Mouse (Mus musculus) stomach, postnatal 0 days (tissue): ENCODE data around the gene Ctnnd2. TPM values are rescaled to one million over a fixed set of nuclear protein-coding genes. Genes with fewer than 3 reads are reported as not detected.

Experiments
- ATAC-seq: fragments of 200-750 bp; cut with Nextera tagmentation; 2 replicates; pipeline ENCODE4 v1.8.0; 2017; ENCODE audit not compliant: low FRiP score, low TSS enrichment
- DNase-seq: peaks from one replicate; pipeline ENCODE4 v3.0.0-alpha.2; 2016; ENCODE audit warnings: low spot score
- H3K27ac ChIP-seq: fragments of 300-500 bp; sonication (generic); replicated peaks from 2 replicates; pipeline ENCODE4 v1.5.1; 2014; ENCODE audit warnings: mild to moderate bottlenecking, control low read depth
- H3K27me3 ChIP-seq: fragments of 300-500 bp; sonication (generic); 2 replicates; pipeline ENCODE4 v1.6.1; 2014; ENCODE audit warnings: low read length; ENCODE audit not compliant: control insufficient read depth, insufficient read depth
- H3K36me3 ChIP-seq: fragments of 300-500 bp; sonication (generic); 2 replicates; pipeline ENCODE4 v1.6.1; 2014; ENCODE audit warnings: low read length, mixed read lengths; ENCODE audit not compliant: control insufficient read depth, insufficient read depth
- H3K4me1 ChIP-seq: fragments of 300-500 bp; sonication (generic); replicated peaks from 2 replicates; pipeline ENCODE4 v1.6.1; 2014; ENCODE audit warnings: antibody characterized with exemption; ENCODE audit not compliant: control insufficient read depth, insufficient read depth
- H3K4me2 ChIP-seq: fragments of 300-500 bp; sonication (generic); replicated peaks from 2 replicates; pipeline ENCODE4 v1.6.1; 2014; ENCODE audit warnings: low read depth, mild to moderate bottlenecking, control low read depth, moderate library complexity
- H3K4me3 ChIP-seq: fragments of 300-500 bp; sonication (generic); 2 replicates; pipeline ENCODE4 v1.5.1; 2014; ENCODE audit warnings: low read depth, low read length, control low read depth
- H3K9ac ChIP-seq: fragments of 300-500 bp; sonication (generic); 2 replicates; pipeline ENCODE4 v1.6.1; 2014; ENCODE audit warnings: mild to moderate bottlenecking, low read length, control low read depth, mixed read lengths
- H3K9me3 ChIP-seq: fragments of 300-500 bp; sonication (generic); 2 replicates; pipeline ENCODE4 v1.6.1; 2016; ENCODE audit warnings: low read length; ENCODE audit not compliant: control insufficient read depth
- CTCF ChIP-seq: IDR thresholded peaks from 2 replicates; pipeline ENCODE4 v1.5.1; 2016; ENCODE audit warnings: antibody characterized with exemption, low read depth, mild to moderate bottlenecking, moderate library complexity
- EP300 ChIP-seq: optimal IDR thresholded peaks from 2 replicates; pipeline ENCODE3; 2016; ENCODE audit warnings: antibody characterized with exemption
- WGBS: fragments of 180-500 bp; shearing (Covaris S2); extraction: QIAGEN DNeasy Blood & Tissue Kit; methylation state at CpG from one replicate; pipeline ENCODE4 v1.1.7; 2014; 5-methylcytosine and 5-hydroxymethylcytosine counted together
- polyA plus RNA-seq: library from polyadenylated mRNA; unstranded; fragments of >200 nt; fragmentation: Nextera tagmentation; extraction: Ambion mirVana; gene quantifications from 2 replicates; pipeline ENCODE4 v1.2.1, GENCODE M21; 2015

Gene Ctnnd2
- polyA plus RNA-seq, 1 experiment from 2014 or later = 0.53 TPM

DNA sequence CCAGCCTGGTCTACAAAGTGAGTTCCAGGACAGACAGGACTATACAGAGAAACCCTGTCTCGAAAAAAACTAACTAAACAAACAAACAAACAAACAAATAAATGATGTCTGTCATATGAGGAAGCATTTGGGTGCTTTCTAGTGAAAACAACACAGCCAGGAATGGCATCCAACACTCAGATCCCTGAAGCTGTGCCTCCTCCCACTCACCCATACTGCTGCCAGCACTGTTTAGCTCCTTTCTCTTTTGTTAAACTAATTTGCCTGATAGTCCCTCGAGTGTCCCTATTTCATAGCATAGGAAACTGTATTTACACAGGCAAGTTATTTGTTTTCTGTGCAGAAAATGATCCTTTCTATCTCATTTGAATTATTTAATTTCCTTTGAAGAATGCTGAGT lies 546.8 kb downstream of the Ctnnd2 start:
- Histone ChIP-seq H3K9me3 (no peaks in the 10 kb centered on the region), H3K9ac (no peak overlapping the region), H3K4me1 (no peaks in the 10 kb centered on the region), H3K4me3 (no peak overlapping the region), H3K27ac (no peak overlapping the region), H3K4me2 (no peak overlapping the region), H3K36me3 (no peaks in the 10 kb centered on the region), H3K27me3 (no peaks in the 10 kb centered on the region)
- TF ChIP-seq CTCF (no peak), EP300 (no peak)
- DNase-seq (no peak), ATAC-seq (no peak)
- 66% methylated on average over 2 of the region's 2 CpGs for WGBS

DNA sequence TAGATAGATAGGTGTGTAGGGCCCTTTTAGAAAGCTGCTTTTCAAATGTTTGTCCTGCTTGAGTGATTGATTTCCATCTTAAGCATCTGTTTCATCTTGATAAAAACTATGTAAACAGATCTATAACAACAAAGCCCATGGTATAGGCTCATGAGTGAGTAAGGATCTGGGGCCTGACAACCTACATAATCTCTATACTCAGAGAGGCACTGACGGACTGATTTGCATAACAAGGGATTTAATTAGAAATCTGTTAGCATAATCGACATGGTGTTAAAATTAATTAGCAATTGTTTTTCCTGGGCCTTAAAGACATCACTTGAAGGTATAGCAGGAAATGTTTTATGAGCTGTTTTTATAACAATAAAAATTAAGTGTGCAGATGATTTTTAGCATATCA lies 548.7 kb downstream of the Ctnnd2 start:
- no peak overlapping the region for H3K4me2 ChIP-seq
- H3K4me1 ChIP-seq = no peaks in the 10 kb centered on the region
- 68% methylated on average over 2 of the region's 2 CpGs for WGBS
- H3K4me3 ChIP-seq = no peak overlapping the region
- H3K9ac ChIP-seq = no peak overlapping the region
- DNase-seq = no peak
- no peaks in the 10 kb centered on the region for H3K27me3 ChIP-seq
- H3K27ac ChIP-seq = no peak overlapping the region
- H3K36me3 ChIP-seq = no peaks in the 10 kb centered on the region
- H3K9me3 ChIP-seq = no peaks in the 10 kb centered on the region
- TF ChIP-seq CTCF (no peak), EP300 (no peak)
- no peak for ATAC-seq

DNA sequence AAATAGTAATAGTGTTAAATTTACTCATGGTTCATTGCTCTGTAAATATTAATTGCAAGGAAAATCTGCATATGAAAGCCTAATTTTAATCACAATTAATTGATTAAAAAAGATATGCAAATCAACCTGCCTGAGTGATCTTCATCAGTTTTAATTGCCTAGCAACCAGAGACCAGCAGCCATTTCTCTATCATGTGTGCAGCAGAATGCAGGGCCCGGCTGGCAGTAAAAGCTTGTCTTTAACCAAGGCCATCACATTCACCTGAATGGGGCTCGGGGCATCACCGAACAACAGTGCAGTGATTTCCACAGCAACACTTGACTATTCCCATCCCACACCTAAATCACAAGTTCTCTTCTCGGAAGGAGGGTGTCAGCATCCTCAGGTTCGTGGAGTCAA lies 553.7 kb downstream of the Ctnnd2 start:
- H3K4me1 ChIP-seq = no peaks in the 10 kb centered on the region
- DNase-seq (no peak), ATAC-seq (no peak)
- 91% methylated on average over 5 of the region's 5 CpGs for WGBS
- no peaks in the 10 kb centered on the region for H3K36me3 ChIP-seq
- no peaks in the 10 kb centered on the region for H3K27me3 ChIP-seq
- H3K27ac ChIP-seq = no peak overlapping the region
- H3K4me3 ChIP-seq = no peak overlapping the region
- H3K9me3 ChIP-seq = no peaks in the 10 kb centered on the region
- no peak overlapping the region for H3K9ac ChIP-seq
- TF ChIP-seq EP300 = no peak
- no peak for TF ChIP-seq CTCF
- H3K4me2 ChIP-seq = no peak overlapping the region

DNA sequence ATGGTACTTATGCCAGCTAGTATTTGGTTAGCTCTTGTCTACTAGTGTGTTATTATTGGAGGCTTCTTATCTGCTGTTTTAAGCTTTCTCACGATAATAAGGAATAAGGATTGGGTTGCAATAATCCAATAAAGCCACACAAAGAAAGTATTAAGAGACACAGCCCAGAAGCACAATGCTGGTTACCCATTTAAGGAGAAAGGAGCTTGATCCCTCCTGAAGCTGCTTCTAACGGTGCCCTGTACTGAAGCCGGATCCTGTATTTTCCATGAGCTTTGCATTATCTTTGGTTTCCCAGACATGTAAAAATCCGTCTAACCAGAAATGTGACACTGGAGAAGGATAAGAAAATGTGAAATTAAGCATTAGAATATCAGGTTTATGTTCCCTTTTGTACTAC lies 565.8 kb downstream of the Ctnnd2 start:
- Histone ChIP-seq H3K27me3 (no peaks in the 10 kb centered on the region), H3K36me3 (no peaks in the 10 kb centered on the region), H3K27ac (no peak overlapping the region), H3K4me1 (no peaks in the 10 kb centered on the region), H3K4me3 (no peak overlapping the region), H3K9ac (no peak overlapping the region), H3K4me2 (no peak overlapping the region), H3K9me3 (no peaks in the 10 kb centered on the region)
- WGBS = 73% methylated on average over 4 of the region's 4 CpGs
- no peak for TF ChIP-seq CTCF
- TF ChIP-seq EP300 = no peak
- DNase-seq (no peak), ATAC-seq (no peak)

DNA sequence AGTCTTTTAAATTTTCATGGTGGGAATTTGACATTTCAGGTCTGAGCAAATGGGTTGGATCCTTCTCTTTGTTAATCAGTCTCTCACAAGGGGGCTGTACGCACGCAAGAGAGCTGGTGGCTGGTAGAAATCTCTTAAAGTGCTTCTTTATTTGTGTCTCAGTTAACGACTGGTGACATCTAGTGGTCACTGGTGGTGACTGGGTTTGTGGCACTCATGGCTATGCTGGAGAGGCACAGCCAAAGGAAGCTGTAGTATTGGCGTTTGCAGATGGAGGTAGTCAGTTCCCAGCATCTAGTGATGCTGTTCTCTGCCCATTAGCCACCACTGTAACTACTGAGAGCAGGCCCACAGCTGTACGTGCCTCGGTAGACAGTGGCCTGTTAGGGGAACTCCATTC lies 568.3 kb downstream of the Ctnnd2 start:
- Histone ChIP-seq H3K9me3 (no peaks in the 10 kb centered on the region), H3K4me3 (no peak overlapping the region), H3K4me1 (no peaks in the 10 kb centered on the region), H3K27ac (no peak overlapping the region), H3K36me3 (no peaks in the 10 kb centered on the region), H3K27me3 (no peaks in the 10 kb centered on the region), H3K9ac (no peak overlapping the region), H3K4me2 (no peak overlapping the region)
- 17% methylated on average over 6 of the region's 6 CpGs for WGBS
- ATAC-seq = no peak
- TF ChIP-seq EP300 (no peak), CTCF (peak; percentile 88)
- DNase-seq = peak; percentile 49

DNA sequence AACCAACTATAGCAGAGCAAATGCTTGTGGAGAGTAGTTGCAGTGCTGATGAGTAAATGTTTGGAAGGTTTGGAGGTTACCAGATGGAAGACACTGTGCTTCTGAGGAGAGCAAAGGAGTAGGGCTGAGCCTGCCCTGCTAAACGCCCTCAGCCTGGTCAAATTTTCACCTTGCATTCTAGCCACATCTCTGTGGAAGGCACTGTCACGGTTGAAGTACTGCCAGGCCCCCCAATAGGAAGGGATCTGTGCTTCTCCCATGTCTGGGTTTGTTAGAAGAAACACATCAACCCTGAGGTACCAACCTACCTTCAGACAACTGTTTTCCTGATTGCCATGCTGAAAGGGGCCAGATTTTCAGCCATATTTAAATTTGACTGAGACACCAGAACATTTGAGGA lies 585.6 kb downstream of the Ctnnd2 start:
- WGBS = 77% methylated on average over 2 of the region's 2 CpGs
- Histone ChIP-seq H3K9ac (no peak overlapping the region), H3K36me3 (no peaks in the 10 kb centered on the region), H3K27me3 (no peaks in the 10 kb centered on the region), H3K4me3 (no peak overlapping the region), H3K27ac (no peak overlapping the region), H3K9me3 (no peaks in the 10 kb centered on the region), H3K4me1 (no peaks in the 10 kb centered on the region), H3K4me2 (no peak overlapping the region)
- ATAC-seq (no peak), DNase-seq (no peak)
- no peak for TF ChIP-seq EP300
- no peak for TF ChIP-seq CTCF
